Mouse (Mus musculus): ENCODE measurements around the gene Ttc21a. TPM values are rescaled to one million over a fixed set of nuclear protein-coding genes. Genes with fewer than 3 reads are reported as not detected.
A peak's percentile ranks its signal among the peaks of the same experiment; 100 is the strongest.

Gene Ttc21a
- polyA plus RNA-seq, 1 experiment from 2014 or later = 1.3 TPM

DNA sequence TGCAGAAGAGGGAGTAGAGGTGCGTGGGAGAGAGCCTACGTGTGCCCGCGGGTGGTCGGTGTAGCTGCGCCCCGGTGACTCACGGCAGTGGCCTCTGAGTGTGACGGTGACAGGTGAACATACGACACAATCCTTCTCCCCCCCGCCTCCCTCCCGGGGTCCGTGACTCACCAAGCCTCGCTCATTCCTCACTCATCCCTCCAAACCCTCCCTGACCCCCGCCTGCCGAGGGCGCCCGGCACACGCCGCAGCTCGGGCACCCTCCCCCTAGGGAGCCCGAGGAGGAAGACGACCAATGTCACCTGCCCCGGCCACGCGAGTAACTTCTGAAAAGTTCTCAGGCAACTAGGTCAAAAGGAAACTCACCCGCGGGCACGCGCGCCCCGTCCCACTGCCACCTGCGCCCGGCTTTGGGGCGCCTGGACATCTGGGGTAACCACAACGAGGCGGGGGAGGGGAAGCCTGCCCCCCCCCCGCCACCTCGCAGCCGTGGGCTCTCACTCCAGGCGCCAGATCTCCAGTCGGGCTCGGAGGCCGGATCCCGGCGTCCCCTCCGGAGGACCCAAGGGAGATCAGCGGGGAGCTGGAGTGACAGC, 45.6 kb downstream of the Ttc21a start:
- WGBS = under 1% methylated on average over 42 of the region's 48 CpGs
- Histone ChIP-seq H3K27ac (ENCODE audit: low read length) (peak overlapping the region; percentile 100), H3K9ac (ENCODE audit: low read length) (peak overlapping the region; percentile 87), H3K4me3 (ENCODE audit: low read length) (peak overlapping the region; percentile 82), H3K36me3 (ENCODE audit: control insufficient read depth, insufficient read depth, low read length) (no peaks in the 10 kb centered on the region), H3K4me1 (replicated peaks; ENCODE audit: control insufficient read depth, insufficient read depth, low read length) (peaks cover 54% of the 10 kb centered on the region), H3K4me2 (ENCODE audit: low read depth, low read length) (peak overlapping the region; percentile 91), H3K9me3 (ENCODE audit: control insufficient read depth, low read length) (no peaks in the 10 kb centered on the region), H3K27me3 (ENCODE audit: control insufficient read depth, insufficient read depth, low read depth, low read length) (no peaks in the 10 kb centered on the region)
- no peak for ATAC-seq (ENCODE audit: low read depth)

DNA sequence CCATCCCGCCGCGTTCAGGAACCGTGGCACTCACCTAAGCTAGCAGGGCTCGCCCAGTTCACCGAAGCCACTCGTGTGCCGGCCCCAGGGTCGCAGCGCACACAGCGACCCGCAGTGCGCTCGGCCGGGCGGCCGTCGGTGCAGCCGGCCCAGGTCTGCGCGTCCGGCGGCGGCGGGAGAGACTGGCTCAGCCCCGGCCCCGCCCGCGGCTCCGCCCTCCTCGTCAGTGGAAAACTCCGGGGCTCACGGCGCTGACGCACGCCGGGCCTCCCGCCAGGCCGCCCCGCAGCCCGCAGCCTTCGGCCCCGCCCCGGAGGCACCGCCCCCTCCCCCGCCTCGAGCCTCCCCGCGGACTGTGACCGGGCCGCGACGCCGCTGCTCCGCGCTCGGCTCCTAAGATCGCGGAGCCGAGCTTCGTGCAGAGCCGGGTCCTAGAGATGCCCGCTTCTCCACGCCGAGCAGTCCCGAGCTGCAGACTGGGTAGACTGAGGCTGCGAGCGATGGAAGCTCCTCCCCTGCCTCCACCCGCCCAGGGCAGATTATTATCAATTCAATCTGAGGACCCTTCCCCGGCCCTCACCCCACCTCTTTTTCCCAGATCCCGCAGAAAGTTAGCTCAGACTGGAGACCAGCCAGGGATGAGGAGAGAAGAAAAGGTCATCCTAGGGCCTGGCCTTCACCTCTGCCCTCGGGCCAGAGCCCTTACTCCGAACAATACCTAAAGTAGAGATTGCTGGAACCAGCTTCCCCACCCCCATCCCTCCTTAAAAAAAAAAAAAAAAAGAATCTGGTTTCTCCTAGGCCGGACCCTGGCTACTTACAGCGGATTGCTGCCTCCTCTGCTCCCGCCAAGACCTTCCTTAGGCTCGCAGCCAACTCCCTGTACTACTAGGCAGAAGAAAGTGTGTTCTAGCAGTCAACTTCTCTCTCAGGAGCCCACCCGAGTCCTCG, 46.5 kb downstream of the Ttc21a start:
- Histone ChIP-seq H3K27me3 (ENCODE audit: control insufficient read depth, insufficient read depth, low read depth, low read length) (no peaks in the 10 kb centered on the region), H3K9me3 (ENCODE audit: control insufficient read depth, low read length) (no peaks in the 10 kb centered on the region), H3K4me2 (ENCODE audit: low read depth, low read length) (peak overlapping the region; percentile 91), H3K27ac (ENCODE audit: low read length) (peak overlapping the region; percentile 100), H3K4me3 (ENCODE audit: low read length) (peak overlapping the region; percentile 82), H3K36me3 (ENCODE audit: control insufficient read depth, insufficient read depth, low read length) (no peaks in the 10 kb centered on the region), H3K9ac (ENCODE audit: low read length) (peak overlapping the region; percentile 87), H3K4me1 (replicated peaks; ENCODE audit: control insufficient read depth, insufficient read depth, low read length) (peaks cover 46% of the 10 kb centered on the region)
- under 1% methylated on average over 74 of the region's 79 CpGs for WGBS
- ATAC-seq (ENCODE audit: low read depth) = peak; percentile 82

DNA sequence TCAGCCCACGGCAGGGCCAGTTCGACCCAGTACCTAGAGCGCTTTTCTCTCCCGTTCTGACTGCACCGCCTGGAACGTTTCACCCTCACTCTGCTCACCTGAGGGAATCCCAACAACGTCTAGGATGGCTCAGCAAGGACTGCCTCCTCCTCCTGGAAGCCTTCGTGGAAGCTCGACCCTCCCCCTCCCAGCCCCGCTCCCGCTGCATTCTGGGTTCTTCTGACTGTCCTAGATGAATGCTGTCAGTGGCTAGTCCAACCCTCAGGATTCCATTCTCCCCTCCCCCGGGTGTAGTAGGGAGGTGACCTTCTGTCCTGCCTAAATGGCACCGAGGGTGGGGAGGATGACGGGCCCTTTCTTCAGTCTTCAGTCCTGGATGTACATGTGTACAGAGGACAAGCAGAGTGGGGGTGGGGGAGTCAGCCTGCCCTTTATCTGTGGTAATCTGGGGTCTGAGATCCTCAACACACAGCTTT, 47.2 kb downstream of the Ttc21a start, which contains the start of gene Csrnp1:
TSS of gene Csrnp1 (minus strand) at position 123 of the 476 bp plus-strand sequence.
- no peak for ATAC-seq (ENCODE audit: low read depth)

DNA sequence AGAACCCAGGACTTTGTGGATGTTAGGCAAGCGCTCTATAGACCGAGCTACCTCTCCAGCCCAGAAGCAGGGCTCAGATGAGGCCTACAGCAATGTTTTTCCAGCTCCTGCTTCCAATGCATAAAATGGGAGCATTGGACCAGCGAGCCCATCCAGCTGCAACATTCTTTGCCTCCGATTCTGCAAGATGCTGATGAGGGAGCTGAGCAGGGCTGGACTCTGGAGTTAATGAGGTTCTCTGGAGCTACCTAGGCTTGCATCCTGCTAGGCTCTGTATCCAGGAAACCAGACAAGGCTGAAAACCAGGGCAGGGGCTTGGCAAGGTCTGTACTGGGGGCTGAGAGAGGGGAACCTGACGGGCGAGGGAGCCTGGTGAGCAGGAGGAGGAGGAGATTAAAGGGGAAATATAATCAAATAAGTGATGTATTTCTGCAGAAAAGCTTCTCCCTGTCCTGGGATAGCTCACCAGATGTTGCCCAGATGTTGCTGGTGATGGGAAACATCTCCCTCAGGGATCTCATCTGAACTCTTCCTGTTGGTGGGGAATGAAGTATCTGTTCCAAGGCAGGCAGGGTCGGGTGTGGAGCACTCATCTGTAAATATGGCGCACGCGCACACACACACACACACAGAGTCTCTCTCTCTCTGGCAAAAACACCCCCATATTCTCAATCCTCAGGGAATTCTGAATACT, 48.6 kb downstream of the Ttc21a start:
- no peaks in the 10 kb centered on the region for H3K9me3 ChIP-seq (ENCODE audit: control insufficient read depth, low read length)
- 75% methylated on average over 10 of the region's 10 CpGs for WGBS
- no peak overlapping the region for H3K9ac ChIP-seq (ENCODE audit: low read length)
- no peak for ATAC-seq (ENCODE audit: low read depth)
- no peak overlapping the region for H3K4me3 ChIP-seq (ENCODE audit: low read length)
- peaks cover 26% of the 10 kb centered on the region for H3K4me1 ChIP-seq (replicated peaks; ENCODE audit: control insufficient read depth, insufficient read depth, low read length)
- no peak overlapping the region for H3K27ac ChIP-seq (ENCODE audit: low read length)
- no peak overlapping the region for H3K4me2 ChIP-seq (ENCODE audit: low read depth, low read length)
- no peaks in the 10 kb centered on the region for H3K36me3 ChIP-seq (ENCODE audit: control insufficient read depth, insufficient read depth, low read length)
- H3K27me3 ChIP-seq (ENCODE audit: control insufficient read depth, insufficient read depth, low read depth, low read length) = no peaks in the 10 kb centered on the region

More for the DNA sequence above, 47.2 kb downstream of the Ttc21a start, which contains the start of gene Csrnp1:
- 5% methylated on average over 14 of the region's 14 CpGs for WGBS
- peak within 1 kb of the TSS; percentile 87 for H3K9ac ChIP-seq (ENCODE audit: low read length)
- H3K4me2 ChIP-seq (ENCODE audit: low read depth, low read length) = peak within 1 kb of the TSS; percentile 91
- no peaks in the 10 kb centered on the region for H3K9me3 ChIP-seq (ENCODE audit: control insufficient read depth, low read length)
- peak within 1 kb of the TSS; percentile 82 for H3K4me3 ChIP-seq (ENCODE audit: low read length)
- peak within 1 kb of the TSS; percentile 100 for H3K27ac ChIP-seq (ENCODE audit: low read length)
- H3K36me3 ChIP-seq (ENCODE audit: control insufficient read depth, insufficient read depth, low read length) = no peaks in the 10 kb centered on the region
- H3K27me3 ChIP-seq (ENCODE audit: control insufficient read depth, insufficient read depth, low read depth, low read length) = no peaks in the 10 kb centered on the region
- H3K4me1 ChIP-seq (replicated peaks; ENCODE audit: control insufficient read depth, insufficient read depth, low read length) = peaks cover 39% of the 10 kb centered on the region

DNA sequence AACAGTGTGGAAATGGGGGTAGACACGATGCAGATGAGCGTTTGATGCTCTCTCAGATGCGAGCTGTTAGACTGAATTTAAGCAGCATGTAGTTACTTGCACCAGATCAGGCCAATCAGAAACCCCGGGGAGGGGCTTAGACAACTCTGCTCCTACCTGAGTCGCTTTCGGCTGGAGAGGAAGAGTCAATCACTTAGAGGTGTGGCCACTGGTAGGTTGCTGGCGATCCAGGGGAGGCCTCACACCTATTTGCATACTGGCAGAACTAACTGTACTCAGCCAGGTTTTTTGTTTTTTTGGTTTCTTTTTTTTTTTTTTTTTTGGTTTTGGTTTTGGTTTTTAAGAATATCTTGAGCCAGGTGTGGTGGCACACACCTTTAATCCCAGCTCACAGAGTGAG, 50.9 kb downstream of the Ttc21a start:
- Histone ChIP-seq H3K4me1 (replicated peaks; ENCODE audit: control insufficient read depth, insufficient read depth, low read length) (peaks cover 9% of the 10 kb centered on the region), H3K27ac (ENCODE audit: low read length) (no peak overlapping the region)

DNA sequence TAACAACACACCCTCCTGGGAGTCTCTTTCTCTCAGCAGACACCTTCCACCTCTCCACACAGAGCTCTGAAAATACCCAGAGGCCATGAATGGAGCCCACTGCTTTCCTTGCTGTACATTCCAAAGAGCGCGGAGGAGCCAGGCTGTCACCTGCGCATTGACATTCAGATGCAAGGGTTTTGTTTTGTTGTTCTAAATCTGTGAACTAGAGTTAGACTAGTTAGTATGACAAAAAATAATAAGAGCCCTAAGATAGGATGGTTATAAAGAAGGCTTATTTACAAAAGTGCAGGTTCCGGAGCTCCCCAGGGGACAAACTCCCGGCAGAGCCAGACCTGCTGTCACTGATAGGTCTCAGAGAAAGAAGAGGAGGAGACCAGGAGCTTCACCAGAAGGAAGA, 53.9 kb downstream of the Ttc21a start:
- Histone ChIP-seq H3K27me3 (ENCODE audit: control insufficient read depth, insufficient read depth, low read depth, low read length) (no peaks in the 10 kb centered on the region), H3K36me3 (ENCODE audit: control insufficient read depth, insufficient read depth, low read length) (no peaks in the 10 kb centered on the region), H3K4me2 (ENCODE audit: low read depth, low read length) (no peak overlapping the region), H3K9me3 (ENCODE audit: control insufficient read depth, low read length) (no peaks in the 10 kb centered on the region), H3K4me3 (ENCODE audit: low read length) (no peak overlapping the region), H3K4me1 (replicated peaks; ENCODE audit: control insufficient read depth, insufficient read depth, low read length) (no peaks in the 10 kb centered on the region), H3K9ac (ENCODE audit: low read length) (no peak overlapping the region), H3K27ac (ENCODE audit: low read length) (no peak overlapping the region)
- WGBS = 37% methylated on average over 5 of the region's 5 CpGs
- no peak for ATAC-seq (ENCODE audit: low read depth)

More for the DNA sequence above, 50.9 kb downstream of the Ttc21a start:
- WGBS = 38% methylated on average over 7 of the region's 7 CpGs
- no peaks in the 10 kb centered on the region for H3K27me3 ChIP-seq (ENCODE audit: control insufficient read depth, insufficient read depth, low read depth, low read length)
- no peaks in the 10 kb centered on the region for H3K36me3 ChIP-seq (ENCODE audit: control insufficient read depth, insufficient read depth, low read length)
- H3K4me2 ChIP-seq (ENCODE audit: low read depth, low read length) = no peak overlapping the region
- no peak overlapping the region for H3K4me3 ChIP-seq (ENCODE audit: low read length)
- no peak overlapping the region for H3K9ac ChIP-seq (ENCODE audit: low read length)
- no peak for ATAC-seq (ENCODE audit: low read depth)
- H3K9me3 ChIP-seq (ENCODE audit: control insufficient read depth, low read length) = no peaks in the 10 kb centered on the region

DNA sequence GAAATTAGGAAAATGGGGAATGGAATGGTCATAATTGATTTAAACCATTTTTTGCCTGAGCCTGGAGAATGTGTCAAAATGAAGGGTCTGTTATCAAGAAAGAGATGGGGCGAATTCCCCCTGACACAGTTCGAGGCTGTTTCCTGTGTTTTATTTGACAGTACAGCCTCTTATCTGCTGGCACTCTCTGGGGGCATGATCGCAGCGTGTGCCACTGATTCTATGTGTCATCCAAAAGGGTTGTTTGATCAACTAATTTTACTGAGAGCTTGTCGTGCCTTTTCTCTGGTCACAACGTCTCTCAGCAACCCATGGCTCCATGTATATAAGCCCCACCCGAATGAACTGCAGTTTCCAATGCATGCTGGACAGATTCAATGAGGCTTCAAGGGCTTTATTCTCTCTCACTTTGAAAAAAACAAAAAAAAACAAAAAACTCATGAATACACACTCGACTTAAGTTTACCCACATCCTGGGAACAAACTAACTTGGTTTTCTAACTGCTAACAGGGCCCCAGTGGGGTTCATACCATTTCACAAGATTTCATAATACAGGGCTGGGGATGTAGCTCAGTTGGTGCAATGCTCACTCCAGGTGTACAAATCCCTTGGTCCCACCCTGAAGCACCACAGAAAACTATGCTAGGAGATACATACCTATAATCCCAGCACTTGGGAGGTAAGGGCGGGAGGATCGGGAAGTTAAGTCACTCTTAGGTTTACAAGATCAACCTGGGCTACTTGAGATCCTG, 55.9 kb downstream of the Ttc21a start:
- ATAC-seq (ENCODE audit: low read depth) = no peak
- Histone ChIP-seq H3K9me3 (ENCODE audit: control insufficient read depth, low read length) (no peaks in the 10 kb centered on the region), H3K27ac (ENCODE audit: low read length) (no peak overlapping the region), H3K9ac (ENCODE audit: low read length) (no peak overlapping the region), H3K4me2 (ENCODE audit: low read depth, low read length) (no peak overlapping the region), H3K4me1 (replicated peaks; ENCODE audit: control insufficient read depth, insufficient read depth, low read length) (no peaks in the 10 kb centered on the region), H3K36me3 (ENCODE audit: control insufficient read depth, insufficient read depth, low read length) (no peaks in the 10 kb centered on the region), H3K4me3 (ENCODE audit: low read length) (no peak overlapping the region), H3K27me3 (ENCODE audit: control insufficient read depth, insufficient read depth, low read depth, low read length) (no peaks in the 10 kb centered on the region)
- 43% methylated on average over 10 of the region's 10 CpGs for WGBS

GRCm38 (mm10) chr9:119994207-119994606, 56.8 kb downstream of the Ttc21a start:
- no peak overlapping the region for H3K4me3 ChIP-seq (ENCODE audit: low read length)
- H3K9me3 ChIP-seq (ENCODE audit: control insufficient read depth, low read length) = no peaks in the 10 kb centered on the region
- no peaks in the 10 kb centered on the region for H3K27me3 ChIP-seq (ENCODE audit: control insufficient read depth, insufficient read depth, low read depth, low read length)
- 48% methylated on average over 7 of the region's 7 CpGs for WGBS
- no peak overlapping the region for H3K27ac ChIP-seq (ENCODE audit: low read length)
- no peak overlapping the region for H3K9ac ChIP-seq (ENCODE audit: low read length)
- H3K4me2 ChIP-seq (ENCODE audit: low read depth, low read length) = no peak overlapping the region
- H3K36me3 ChIP-seq (ENCODE audit: control insufficient read depth, insufficient read depth, low read length) = no peaks in the 10 kb centered on the region
- no peak for ATAC-seq (ENCODE audit: low read depth)
- no peaks in the 10 kb centered on the region; the same call in 1 of the 2 replicates for H3K4me1 ChIP-seq (replicated peaks; ENCODE audit: control insufficient read depth, insufficient read depth, low read length)
